Mouse (Mus musculus) T-cell, adult 2 months (primary cell): ENCODE measurements around the gene Sertad4.

Experiments used
- DNase-seq: peaks from one replicate; pipeline ENCODE4 v3.0.0; 2022; ENCODE audit warnings: low spot score

The Sertad4 gene

GRCm38 (mm10) chr1:192806168-192807157 is 49.1 kb downstream of the Sertad4 start:
- no peak for DNase-seq

DNA sequence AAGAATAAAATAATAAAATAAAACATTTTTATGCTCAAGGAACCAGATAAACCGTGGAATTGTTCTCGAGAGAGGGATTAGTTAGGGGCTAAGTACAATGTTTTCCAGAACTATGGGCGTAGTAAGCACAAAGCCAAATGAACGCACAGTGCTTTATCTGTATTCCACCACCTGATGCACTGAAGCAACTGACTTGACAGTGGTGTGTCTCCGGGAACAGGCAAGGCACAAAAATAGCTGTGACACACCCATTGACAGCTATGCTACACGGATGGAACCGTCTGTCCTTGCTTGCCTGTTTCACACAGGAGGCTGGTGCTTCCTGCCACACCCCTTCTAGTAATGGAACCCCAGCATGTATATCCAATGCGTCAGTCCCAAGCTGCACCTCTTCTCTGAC is 55.2 kb downstream of the Sertad4 start:
- DNase-seq, result no peak

GRCm38 (mm10) chr1:192799165-192799991 is 56.2 kb downstream of the Sertad4 start:
- DNase-seq, result peak; percentile 8

DNA sequence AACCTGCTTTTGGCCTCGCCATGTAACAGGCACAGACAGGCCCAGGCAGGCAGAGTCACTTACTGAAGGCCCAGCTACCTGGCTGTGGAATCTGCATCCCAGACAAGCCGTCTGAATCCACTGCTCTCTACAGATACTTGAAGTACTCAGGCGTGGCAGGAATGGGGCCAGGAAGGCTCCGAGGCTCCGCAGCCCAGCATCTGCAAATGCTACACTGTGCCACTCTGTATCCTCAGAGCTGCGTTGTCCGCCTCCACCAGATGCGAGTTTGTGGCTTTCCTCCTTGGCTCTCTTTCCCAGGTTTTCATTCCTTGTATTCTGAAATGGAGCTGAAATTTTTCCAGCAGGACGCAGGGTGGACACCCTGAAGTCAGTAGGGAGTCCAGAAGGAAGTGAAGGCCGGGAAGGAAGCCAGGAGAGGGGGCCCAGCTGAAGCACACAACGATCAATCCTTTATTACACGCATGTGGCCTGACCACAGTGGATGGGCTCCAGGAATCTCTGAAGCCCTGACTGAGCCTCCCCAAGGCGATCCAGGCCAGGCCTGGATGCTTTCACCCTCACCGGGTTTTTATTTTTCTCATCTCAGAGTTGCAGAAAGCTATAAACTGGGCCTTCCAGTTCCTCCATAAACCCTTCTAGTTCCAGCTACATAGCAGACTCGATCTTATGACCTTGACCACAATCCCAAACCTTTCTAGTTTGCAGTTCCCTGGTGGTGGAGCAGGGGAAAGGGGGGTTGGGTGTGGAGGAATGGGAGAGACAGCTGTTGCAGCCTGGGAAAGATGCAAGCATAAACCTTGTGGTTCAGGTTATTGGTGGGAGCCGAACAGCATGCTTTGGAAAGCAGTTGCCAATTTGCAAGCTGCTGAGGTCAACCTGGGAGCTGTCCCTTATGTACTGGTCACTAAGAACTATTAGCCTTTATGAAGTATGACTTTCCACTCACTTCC is 57.1 kb downstream of the Sertad4 start:
- no peak for DNase-seq

DNA sequence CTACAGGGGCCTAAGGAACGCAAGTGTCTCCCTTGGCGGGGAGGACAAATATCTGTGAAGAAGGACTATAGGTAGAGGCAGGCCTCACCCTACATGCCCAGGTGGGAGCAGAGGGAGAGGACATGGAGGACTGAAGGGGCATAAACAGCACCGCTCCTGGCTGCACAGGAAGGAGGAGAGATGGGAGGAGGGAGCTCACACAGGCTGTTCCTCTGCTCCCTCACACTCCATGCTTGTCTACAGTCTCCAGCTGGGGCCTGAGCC is 58.6 kb downstream of the Sertad4 start:
- no peak for DNase-seq

- DNase-seq, result no peak
Measured at GRCm38 (mm10) chr1:192796201-192797010, 59.1 kb downstream of the Sertad4 start.

- DNase-seq, result no peak
Measured at GRCm38 (mm10) chr1:192794957-192795745, 60.4 kb downstream of the Sertad4 start.
